Mouse (Mus musculus) lung, postnatal 4 days (tissue): Measurements from ENCODE around the gene Susd3.

Experiments
- DNase-seq, 2 experiments: peaks; one replicate each; pipeline ENCODE4 v3.0.0; 2021

The Susd3 gene

GRCm38 (mm10) chr13:49209306-49209705 lies 39.2 kb downstream of the Susd3 start:
- DNase-seq = no peak

DNA sequence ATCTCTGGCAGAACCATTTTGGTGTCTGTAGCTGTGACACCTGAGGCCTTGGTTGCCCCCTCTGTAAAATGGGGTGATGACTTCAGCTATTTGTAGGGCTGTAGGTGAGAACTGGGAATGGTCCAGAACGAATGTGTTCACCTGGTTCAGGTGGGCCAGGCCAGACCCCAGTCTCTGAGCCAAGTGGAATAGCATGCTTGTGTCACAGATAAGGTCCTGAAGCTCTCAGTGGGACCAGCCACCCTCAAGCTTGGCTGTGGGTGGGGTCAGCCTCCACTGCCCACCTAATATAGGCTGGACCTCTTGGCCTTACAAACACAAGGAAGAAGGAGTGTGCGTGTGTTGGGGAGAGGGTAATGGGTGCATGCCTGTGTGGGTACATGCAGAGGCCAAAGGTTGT lies 42.2 kb downstream of the Susd3 start:
- DNase-seq = no peak

GRCm38 (mm10) chr13:49205381-49205998 lies 43.0 kb downstream of the Susd3 start:
- peak; percentile 85 to 90 for DNase-seq

DNA sequence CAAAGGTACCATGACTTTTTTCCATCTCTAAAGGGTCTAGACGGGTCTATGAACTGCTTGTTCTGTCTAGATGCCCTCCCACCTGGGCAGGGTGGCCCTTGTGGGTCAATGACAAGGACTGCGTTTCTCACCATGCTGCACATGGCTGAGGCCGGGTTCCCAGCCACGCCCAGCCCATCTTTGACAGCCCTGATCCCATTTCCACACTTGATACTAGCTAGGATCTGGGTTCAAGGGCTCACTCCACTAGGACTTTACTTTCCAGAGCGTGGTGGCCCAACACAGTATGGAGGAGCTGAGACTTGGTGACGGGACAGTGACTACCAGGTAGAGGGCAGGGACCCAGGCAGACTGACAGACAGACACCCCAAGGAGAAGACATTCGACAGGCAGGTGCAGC lies 46.0 kb downstream of the Susd3 start:
- DNase-seq = no peak

- DNase-seq = no peak
Observed at GRCm38 (mm10) chr13:49200688-49201087, 47.8 kb downstream of the Susd3 start.

GRCm38 (mm10) chr13:49199891-49200290 lies 48.6 kb downstream of the Susd3 start:
- no peak for DNase-seq

GRCm38 (mm10) chr13:49198734-49199133 lies 49.8 kb downstream of the Susd3 start:
- DNase-seq = no peak

DNA sequence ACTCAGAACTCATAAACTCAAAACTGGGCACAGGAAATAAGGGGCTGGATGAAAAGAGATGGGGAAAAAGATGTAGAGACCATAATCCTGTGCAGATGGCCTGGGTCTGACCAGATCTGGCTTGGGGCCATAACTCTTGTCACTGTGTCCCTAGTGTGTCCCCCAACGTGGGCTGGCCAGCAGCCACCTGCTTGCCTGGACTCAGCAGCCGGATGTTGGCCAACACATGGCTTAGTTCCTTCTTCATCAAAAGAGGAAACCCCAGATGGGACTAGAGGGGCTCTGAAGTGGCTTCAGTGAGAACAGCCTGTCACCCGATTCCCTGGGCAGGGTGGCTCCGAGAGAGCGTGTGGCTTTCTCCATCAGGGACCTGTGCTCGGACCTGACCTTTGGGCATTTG lies 51.7 kb downstream of the Susd3 start:
- peak; percentile 28 to 54 for DNase-seq

- DNase-seq = no peak
Observed at GRCm38 (mm10) chr13:49196211-49196610, 52.3 kb downstream of the Susd3 start.

DNA sequence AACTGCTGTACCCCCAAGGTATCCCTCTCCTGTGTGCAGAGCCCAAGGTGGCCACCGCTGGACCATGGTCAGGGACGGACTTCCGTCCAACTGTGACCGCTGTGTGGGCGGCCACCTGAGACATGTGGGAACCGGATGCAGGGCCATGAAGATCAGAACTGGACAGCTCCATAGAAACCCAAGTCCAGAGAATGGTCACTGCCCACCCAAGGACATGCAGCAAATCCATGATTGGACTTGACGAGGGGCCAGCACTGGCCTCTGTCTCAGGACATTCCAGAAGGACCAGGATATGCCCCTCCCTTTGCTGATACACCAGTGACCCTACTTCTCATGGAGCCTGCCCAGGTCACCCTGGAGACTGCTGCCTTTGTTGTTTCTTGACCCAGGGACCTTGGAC lies 52.9 kb downstream of the Susd3 start:
- DNase-seq = no peak

- no peak for DNase-seq
Observed at GRCm38 (mm10) chr13:49194811-49195210, 53.7 kb downstream of the Susd3 start.

GRCm38 (mm10) chr13:49193650-49194049 lies 54.9 kb downstream of the Susd3 start:
- DNase-seq = no peak

DNA sequence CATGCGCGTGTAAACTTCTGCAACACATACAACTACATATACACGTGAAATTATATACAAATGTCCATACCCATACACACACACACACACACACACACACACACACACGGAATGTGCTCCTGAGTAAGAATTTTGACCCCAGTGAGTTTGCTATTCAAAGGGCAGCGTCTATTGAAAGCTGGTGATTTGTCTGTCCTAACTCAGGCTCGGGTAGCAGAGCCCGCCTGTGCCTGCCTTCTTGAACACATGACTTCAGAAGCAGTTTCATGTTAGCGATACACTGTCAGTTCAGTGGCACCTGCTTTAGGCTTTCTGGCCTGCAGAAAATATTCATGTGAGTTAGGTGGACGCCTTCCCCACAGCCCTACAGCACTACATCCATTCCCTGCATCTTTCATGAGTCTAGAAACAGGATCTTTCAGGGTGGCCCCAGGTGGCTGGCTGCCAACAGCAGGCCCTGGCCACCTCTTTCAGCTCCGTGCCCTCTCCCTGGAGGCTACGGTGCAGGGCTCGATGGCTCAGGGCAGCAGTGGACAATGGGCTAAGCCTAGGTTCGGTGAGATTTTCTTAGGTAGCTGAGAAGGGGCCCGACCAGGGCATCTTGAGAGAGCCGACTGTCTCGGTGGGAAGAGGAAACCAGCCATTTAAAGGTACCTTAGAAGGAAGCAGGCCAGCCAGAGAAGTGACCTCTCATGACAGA lies 56.2 kb downstream of the Susd3 start:
- DNase-seq = no peak

- DNase-seq = no peak
Observed at GRCm38 (mm10) chr13:49191673-49192035, 56.9 kb downstream of the Susd3 start.

DNA sequence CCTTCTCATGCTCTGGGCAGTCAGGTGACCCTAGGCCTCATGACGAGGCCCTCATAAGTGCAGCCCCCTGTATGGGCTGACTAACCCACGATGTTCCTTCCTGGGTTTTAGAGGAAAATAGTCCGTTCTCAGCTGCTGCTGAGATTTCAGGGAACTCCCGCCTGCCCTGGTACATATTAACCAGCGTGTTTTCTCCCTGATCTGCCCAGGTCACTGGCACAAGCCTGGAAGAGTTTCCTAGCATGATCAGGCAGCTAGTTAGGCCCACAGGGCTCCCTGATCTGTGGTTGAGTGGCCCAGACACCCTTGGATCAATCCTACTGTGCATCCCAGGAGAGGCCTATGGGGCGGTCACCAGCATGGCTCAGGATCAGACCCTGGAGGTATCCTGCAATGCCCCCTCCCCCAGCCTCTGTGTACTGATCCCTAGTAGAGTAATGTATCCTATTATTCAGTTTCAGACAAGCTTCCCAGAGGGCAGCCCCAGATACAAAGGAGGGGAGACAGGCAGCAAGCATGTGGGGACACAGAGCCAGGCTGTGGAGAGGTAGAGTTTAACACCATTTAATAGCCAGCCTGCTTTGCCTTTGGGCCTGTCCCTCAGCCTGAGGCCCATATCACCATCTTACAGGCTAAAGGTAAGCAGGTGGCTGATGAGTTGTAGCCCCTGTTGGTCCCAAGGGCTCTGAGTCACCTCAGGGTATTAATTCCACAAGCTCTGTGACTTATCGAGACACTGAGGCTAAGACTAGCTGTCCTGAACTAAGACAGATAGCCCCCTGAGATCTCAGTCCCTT lies 57.4 kb downstream of the Susd3 start:
- no peak for DNase-seq

- peak; percentile 68 to 81 for DNase-seq
Observed at GRCm38 (mm10) chr13:49189970-49190870, 58.3 kb downstream of the Susd3 start.

- DNase-seq = no peak
Observed at GRCm38 (mm10) chr13:49188966-49189360, 59.5 kb downstream of the Susd3 start.

GRCm38 (mm10) chr13:49188219-49188965 lies 60.1 kb downstream of the Susd3 start:
- no peak for DNase-seq

DNA sequence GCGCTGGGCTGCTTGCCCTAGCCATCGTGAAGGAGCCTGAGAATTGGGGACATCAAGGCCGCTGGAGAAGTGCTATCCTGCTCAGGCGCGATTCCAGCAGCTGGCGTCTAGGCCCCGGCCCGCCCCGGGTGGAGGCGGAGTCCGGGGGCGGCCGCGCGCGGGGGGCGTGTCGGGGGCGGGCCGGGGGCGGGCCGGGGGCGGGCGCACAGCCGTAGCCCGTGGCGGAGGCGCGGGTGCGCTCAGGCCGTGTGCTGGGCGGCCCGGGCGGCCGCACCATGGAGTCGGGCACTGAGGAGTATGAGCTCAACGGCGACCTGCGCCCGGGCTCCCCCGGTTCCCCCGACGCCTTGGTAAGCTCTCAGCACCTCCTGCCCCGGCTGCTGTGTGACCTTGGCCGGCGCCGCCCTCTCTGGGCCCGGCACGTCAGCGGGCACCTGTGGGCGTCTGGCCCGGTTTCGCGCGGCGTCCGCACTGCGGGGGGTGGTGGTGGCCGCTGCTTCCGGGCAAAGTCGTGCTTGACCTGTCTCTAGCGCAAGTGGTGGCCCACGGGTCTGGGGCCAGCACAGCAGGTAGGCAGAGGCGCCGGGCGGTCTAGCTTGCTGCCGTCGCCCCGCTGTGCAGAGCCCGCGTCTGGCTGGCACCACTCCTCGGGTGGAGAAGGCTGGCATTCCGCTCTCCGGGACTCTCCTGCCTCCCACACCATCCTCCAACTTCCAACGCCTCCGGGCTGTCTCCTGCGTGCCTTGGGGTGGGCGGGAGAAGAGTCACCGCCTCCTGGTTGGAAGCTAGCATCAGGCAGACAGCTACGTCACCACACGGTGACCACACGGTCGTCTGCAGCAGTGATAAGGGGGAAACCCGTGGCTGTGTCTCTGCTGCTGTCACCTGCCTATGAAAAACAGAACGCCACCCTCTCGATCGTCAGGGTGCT lies 61.0 kb downstream of the Susd3 start, which contains the start of gene Ninj1:
Ninj1 (plus strand) TSS at position 198 of the 931 bp plus-strand sequence.
- peak; percentile 86 to 90 for DNase-seq

DNA sequence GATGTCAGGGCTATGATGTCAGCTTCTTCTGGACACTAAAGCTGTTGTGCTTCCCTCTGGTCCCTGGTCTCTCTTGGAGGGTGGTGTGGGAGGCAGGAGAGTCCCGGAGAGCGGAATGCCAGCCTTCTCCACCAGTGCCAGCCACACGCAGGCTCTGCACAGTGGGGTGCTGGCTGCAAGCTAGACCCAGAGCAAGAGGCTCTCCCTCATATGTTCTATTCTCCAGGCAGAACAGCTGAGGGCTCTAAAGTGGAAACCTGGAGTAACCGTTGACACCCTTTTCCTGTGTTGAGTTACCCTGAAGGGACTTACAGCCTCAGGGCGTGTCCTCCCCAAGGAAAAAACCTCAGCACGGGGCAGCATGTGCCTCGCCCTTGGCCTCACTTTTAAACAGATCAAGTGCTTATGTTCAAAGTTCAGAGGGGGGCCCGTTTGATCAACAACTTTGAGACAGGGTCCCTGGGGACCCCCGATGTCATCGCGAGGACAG lies 61.7 kb downstream of the Susd3 start:
- DNase-seq = no peak

- DNase-seq = no peak
Observed at GRCm38 (mm10) chr13:49183646-49184045, 64.9 kb downstream of the Susd3 start.
